Mouse (Mus musculus) embryo, embryonic 11.5 days (tissue): Measurements from ENCODE around the gene Lypd6.

Source experiments
- DNase-seq: peaks from one replicate; pipeline ENCODE4 v3.0.0-alpha.2; 2012; ENCODE audit warnings: low read depth, low spot score

Lypd6 gene

GRCm38 (mm10) chr2:50106879-50107278 lies 40.6 kb downstream of the Lypd6 start:
- DNase-seq, result no peak

- DNase-seq, result no peak
Observed at GRCm38 (mm10) chr2:50110167-50110566, 43.9 kb downstream of the Lypd6 start.

- DNase-seq, result no peak
Observed at GRCm38 (mm10) chr2:50111169-50111568, 44.9 kb downstream of the Lypd6 start.

GRCm38 (mm10) chr2:50111609-50112008 lies 45.4 kb downstream of the Lypd6 start:
- no peak for DNase-seq

- no peak for DNase-seq
Observed at GRCm38 (mm10) chr2:50112427-50112826, 46.2 kb downstream of the Lypd6 start.

GRCm38 (mm10) chr2:50119101-50119500 lies 52.9 kb downstream of the Lypd6 start:
- no peak for DNase-seq

GRCm38 (mm10) chr2:50120839-50121238 lies 54.6 kb downstream of the Lypd6 start:
- DNase-seq, result no peak

GRCm38 (mm10) chr2:50123376-50123775 lies 57.1 kb downstream of the Lypd6 start:
- no peak for DNase-seq

GRCm38 (mm10) chr2:50127513-50128175 lies 61.4 kb downstream of the Lypd6 start:
- no peak for DNase-seq

- DNase-seq, result no peak
Observed at GRCm38 (mm10) chr2:50128322-50129277, 62.4 kb downstream of the Lypd6 start.

GRCm38 (mm10) chr2:50130674-50131073 lies 64.4 kb downstream of the Lypd6 start:
- no peak for DNase-seq

- no peak for DNase-seq
Observed at GRCm38 (mm10) chr2:50143672-50144071, 77.4 kb downstream of the Lypd6 start.

- DNase-seq, result no peak
Observed at GRCm38 (mm10) chr2:50147308-50147707, 81.1 kb downstream of the Lypd6 start.

GRCm38 (mm10) chr2:50149257-50150202 lies 83.3 kb downstream of the Lypd6 start:
- DNase-seq, result no peak

- DNase-seq, result no peak
Observed at GRCm38 (mm10) chr2:50150203-50150590, 84.0 kb downstream of the Lypd6 start.

- no peak for DNase-seq
Observed at GRCm38 (mm10) chr2:50150816-50151215, 84.6 kb downstream of the Lypd6 start.

- DNase-seq, result no peak
Observed at GRCm38 (mm10) chr2:50151401-50151800, 85.2 kb downstream of the Lypd6 start.

GRCm38 (mm10) chr2:50151879-50152278 lies 85.7 kb downstream of the Lypd6 start:
- DNase-seq, result no peak

- no peak for DNase-seq
Observed at GRCm38 (mm10) chr2:50156009-50156408, 89.8 kb downstream of the Lypd6 start.

GRCm38 (mm10) chr2:50160069-50160468 lies 93.8 kb downstream of the Lypd6 start:
- no peak for DNase-seq

GRCm38 (mm10) chr2:50163608-50164007 lies 97.4 kb downstream of the Lypd6 start:
- DNase-seq, result no peak

GRCm38 (mm10) chr2:50165277-50165676 lies 99.0 kb downstream of the Lypd6 start:
- no peak for DNase-seq
